Mouse (Mus musculus) lung, postnatal 36 days (tissue): ENCODE measurements at regions not wholly inside any gene's neighbourhood (a gene's known extent, or its start where the extent isn't known, plus 50 kb on each side); places are given as distances from the start of the nearest gene placed in this dataset.

Experiments
- DNase-seq: peaks from one replicate; pipeline ENCODE4 v3.0.0; 2022; ENCODE audit warnings: mixed read lengths

- DNase-seq: peak; percentile 4
Measured at GRCm38 (mm10) chr11:57899335-57899734, 66.7 kb upstream of the Hand1 start.

GRCm38 (mm10) chr11:57895497-57895896 is 62.9 kb upstream of the Hand1 start:
- peak; percentile 4 for DNase-seq

GRCm38 (mm10) chr11:57882736-57883635 is 50.4 kb upstream of the Hand1 start:
- no peak for DNase-seq
